Mouse (Mus musculus) gastrocnemius, adult 8-10 months (tissue): ENCODE measurements around the gene Pde4d. TPM values are rescaled to one million over a fixed set of nuclear protein-coding genes. Genes with fewer than 3 reads are reported as not detected.

ENCODE experiments used
- DNase-seq, 2 experiments: peaks; one replicate each; pipeline ENCODE4 v3.0.0; 2022; ENCODE audit warnings: low spot score in 2 of 2
- total RNA-seq, 4 experiments: library from RNA; stranded (reverse); gene quantifications; 2 replicates each; pipeline ENCODE4 v1.2.4; 2022

Pde4d gene
- total RNA-seq, 4 experiments from 2014 or later, result 257 to 339 (median 308) TPM

GRCm38 (mm10) chr13:109168556-109169334 is 719.0 kb downstream of the Pde4d start:
- DNase-seq, result no peak

GRCm38 (mm10) chr13:109169335-109169606 is 719.5 kb downstream of the Pde4d start:
- DNase-seq, result no peak

GRCm38 (mm10) chr13:109171688-109172087 is 721.9 kb downstream of the Pde4d start:
- DNase-seq, result no peak

DNA sequence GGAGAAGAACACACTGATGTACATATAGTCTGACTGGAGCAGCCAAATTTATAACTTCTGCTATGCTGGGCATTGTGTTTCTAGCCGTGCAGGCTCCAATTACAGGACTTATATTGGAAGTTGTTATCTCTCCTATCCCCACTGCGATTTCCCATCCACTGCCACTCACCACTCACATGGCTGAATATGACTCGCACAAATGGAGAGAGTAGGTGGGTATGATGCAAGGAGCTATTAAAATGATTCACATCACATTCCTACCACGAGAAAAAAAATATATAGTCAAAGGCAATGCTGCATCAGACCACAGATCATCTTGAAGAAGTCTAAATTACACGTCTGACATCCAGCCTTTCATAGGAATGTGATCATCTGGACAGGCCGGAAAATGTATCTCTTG is 725.5 kb downstream of the Pde4d start:
- no peak for DNase-seq

- DNase-seq, result no peak
These were observed 726.3 kb downstream of the Pde4d start for GRCm38 (mm10) chr13:109175852-109176621.

DNA sequence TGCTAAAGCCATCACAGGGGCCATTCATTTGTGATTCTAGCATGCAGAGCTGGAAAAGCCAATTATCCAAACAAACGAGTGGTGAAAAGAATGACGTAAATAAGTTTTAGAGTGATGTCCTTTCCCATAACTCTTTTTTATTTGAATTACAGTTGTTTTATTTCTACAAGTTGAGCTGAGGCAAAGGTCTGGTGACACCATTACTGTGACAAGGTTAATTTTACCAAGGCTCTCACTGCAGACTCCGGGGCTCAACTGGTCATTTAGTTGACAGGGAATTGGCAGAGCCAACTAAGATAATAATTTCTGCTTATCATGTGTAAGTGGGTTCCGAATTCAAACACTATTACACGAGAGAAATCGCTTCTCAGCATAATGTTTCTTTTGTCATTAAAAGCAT is 731.6 kb downstream of the Pde4d start:
- no peak for DNase-seq

- DNase-seq, result no peak
These were observed 740.9 kb downstream of the Pde4d start for GRCm38 (mm10) chr13:109190652-109191051.

DNA sequence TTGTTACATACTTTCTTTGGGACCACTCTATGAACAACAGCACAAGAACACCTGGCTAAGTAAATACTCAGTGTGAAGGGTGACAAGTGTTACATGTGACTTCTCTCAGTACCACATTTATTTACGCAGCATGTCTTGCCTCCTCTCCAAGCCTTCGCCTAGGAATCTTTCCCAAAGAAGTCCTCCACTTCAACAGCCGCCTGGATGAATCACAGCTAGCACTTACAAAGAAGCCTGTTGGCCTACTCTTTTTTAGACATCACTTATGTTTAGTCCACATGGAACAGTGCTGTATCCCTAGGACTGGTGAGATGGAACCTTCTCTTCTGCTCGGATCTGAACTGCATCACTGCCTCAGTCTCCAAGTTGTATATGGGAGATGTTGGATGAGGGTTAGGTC is 741.4 kb downstream of the Pde4d start:
- no peak for DNase-seq

- no peak for DNase-seq
These were observed 755.8 kb downstream of the Pde4d start for GRCm38 (mm10) chr13:109205541-109205940.

DNA sequence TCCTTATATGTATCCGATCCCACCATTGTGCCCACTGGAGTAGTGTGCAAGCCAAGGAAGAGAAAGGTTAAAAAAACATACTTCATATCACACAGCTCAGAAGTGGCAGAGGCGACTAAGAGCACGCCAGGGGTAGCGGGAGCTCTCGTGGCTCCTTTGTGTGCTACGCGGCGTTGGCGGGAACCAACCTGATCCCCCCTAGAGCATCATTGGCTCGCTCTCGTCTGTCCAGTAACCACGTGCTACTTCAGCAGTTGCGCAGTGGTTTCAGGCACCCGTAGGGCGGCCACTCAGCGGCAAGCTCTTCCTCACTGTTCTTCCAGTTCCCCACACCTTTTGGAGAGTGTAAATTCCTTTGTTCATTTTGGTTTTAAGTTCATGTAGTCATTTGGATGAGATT is 758.9 kb downstream of the Pde4d start:
- no peak for DNase-seq

DNA sequence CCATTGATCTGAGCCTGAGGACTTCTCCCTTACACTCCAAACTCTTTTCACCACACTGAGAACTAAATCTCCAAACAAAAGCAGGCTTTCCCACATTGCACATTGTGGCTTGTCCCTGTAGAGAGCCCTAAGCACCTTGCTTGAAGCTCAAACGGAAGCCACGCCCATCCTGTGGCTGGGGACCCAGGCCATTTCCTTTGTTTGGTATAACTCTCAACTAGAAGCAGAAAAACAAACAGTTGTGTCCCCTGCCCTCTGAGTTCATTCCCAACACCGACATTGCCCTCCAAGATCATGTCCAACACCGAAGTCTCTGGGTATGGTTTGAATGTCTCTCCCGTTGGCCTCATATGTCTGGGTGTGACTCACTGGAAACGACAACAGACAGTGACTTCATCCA is 759.7 kb downstream of the Pde4d start:
- DNase-seq, result no peak

GRCm38 (mm10) chr13:109210403-109210802 is 760.7 kb downstream of the Pde4d start:
- DNase-seq, result peak in 1 of 2 experiments; percentile 24

DNA sequence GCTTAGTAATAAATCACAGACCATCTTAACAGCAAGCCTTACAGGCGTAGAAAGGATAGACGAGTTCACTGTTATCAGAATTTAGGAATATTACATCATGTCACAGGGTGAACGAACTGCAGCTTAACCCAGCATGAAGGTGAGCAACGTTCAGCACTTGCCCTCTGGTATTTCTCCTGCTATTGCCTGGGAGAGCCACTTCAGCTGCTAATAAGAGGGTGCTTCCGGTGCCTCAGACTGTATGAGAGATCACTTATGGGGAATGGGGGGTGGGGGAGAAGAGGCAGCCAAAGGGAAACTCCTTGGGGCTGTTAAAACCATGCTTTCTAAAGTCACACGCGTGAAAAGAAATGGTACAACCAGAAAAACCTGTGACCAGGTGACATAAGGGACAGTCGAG is 761.7 kb downstream of the Pde4d start:
- DNase-seq, result no peak

DNA sequence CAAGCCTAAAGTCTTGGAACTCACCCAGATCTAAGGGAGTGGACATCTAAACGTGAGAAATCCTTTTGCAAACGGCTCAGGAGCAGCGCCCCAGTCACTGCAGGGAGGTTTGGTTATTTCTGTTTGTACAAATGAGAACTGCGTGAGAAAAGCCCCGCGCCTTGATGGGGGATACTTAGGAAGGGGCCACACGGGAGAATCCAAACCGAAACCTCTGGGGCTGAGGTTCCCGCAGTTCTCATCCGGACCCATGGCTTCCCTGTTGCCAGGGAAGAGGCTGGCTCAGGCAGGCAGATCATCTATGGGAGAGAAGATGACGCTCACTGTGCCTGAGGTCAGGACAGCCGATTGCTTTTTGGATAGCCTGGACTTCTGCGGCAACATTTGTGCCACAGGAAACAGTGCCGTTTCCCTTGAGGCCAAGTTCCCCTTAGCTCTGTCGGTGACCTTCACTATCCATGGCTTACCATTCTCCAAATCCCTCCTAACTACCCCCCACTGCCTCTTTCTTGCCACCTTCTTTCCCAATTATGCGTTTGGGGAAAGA is 762.3 kb downstream of the Pde4d start:
- DNase-seq, result no peak

DNA sequence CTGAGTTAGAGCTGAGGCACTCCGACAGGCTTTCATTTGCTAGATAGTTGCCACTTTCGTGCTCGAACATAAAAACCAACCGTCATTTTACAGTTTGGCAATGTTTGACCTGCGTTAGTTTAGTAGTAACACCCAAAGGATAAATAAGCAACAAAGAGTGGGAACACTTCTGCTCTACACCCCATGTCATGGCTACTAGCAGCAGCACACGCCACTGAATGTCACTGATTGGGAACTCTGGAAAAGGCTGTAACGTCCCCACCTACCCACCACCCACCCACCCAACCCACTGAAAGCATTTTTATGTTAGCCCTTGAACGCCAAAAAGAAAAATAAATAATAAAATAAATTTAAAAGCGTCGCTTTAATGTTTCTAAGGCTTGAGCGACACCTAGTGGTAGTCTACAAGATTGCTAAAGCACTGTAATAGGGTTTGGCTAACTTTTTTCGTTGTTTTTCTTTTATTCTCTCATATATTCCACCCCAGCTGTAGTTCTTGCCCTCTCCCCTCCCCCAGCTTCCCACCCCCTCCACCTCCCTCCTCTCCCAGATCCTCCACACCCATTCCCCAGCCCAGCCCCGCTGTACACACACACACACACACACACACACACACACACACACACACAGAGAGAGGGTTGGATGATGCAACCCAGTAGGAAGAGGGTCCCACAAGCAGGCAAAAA is 763.2 kb downstream of the Pde4d start:
- no peak for DNase-seq

- DNase-seq, result no peak
These were observed 769.4 kb downstream of the Pde4d start for GRCm38 (mm10) chr13:109219019-109219725.

GRCm38 (mm10) chr13:109228967-109229617 is 779.3 kb downstream of the Pde4d start:
- no peak for DNase-seq

- no peak for DNase-seq
These were observed 780.0 kb downstream of the Pde4d start for GRCm38 (mm10) chr13:109229618-109230334.

- no peak for DNase-seq
These were observed 780.7 kb downstream of the Pde4d start for GRCm38 (mm10) chr13:109230335-109230987.
